In the genomic region with DNA sequence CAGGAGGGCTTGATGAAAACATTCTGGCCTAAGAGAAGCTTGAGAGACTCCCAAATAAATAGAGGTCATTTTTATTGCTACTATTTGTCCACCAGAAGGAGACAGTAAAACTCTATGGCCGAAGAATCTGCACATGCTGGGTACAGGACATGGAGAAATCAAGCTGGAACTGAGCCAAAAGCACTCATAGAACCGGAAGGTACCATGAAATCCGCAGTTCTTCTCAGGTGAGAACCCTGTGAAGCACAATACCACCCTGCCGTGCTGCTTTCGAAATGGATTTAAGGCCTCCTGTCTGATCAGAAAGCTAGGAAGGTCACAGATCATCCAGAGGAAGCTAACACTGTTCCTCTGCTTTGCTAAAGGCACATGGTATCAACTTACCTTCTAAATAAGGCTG, we compare ENCODE assay signal across 20 mouse cellular contexts. TPM values are rescaled to one million over a fixed set of nuclear protein-coding genes. Genes with fewer than 3 reads are reported as not detected.
A peak's percentile ranks its signal among the peaks of the same experiment; 100 is the strongest.
DNase-seq lines count a peak whose midpoint lies in the region; ATAC-seq and TF ChIP-seq lines count a peak whose summit lies in the region.
"Had no signal": no experiment of that assay in that cellular context is flagged by ENCODE, and none has a peak within 500 bp of the region (broad histone marks: within the 10 kb centered on the region; RNA-seq: fewer than 3 reads in every experiment).

No protein-coding gene starts in this region.

- no peak overlapping the region for H3K4me2 ChIP-seq in midbrain, embryonic 11.5 days
- no peak overlapping the region for H3K4me2 ChIP-seq in midbrain, embryonic 13.5 days (replicated peaks)
- H3K4me2 ChIP-seq in stomach, postnatal 0 days (replicated peaks; ENCODE audit: low read depth) = no peak overlapping the region
- H3K4me2 ChIP-seq: lung, embryonic 15.5 days; midbrain, embryonic 12.5 days had no signal

- TF ChIP-seq EP300 in stomach, postnatal 0 days (optimal IDR thresholded peaks at IDR 0.05) = no peak

- H3K4me3 ChIP-seq in kidney, adult 2 months (ENCODE audit: insufficient read depth, low read depth, low read length) = no peak overlapping the region
- no peak overlapping the region for H3K4me3 ChIP-seq in midbrain, embryonic 11.5 days (ENCODE audit: low read depth, low read length)
- H3K4me3 ChIP-seq in midbrain, embryonic 13.5 days (replicated peaks) = no peak overlapping the region
- no peak overlapping the region for H3K4me3 ChIP-seq in stomach, postnatal 0 days (ENCODE audit: low read depth, low read length)
- H3K4me3 ChIP-seq: left cerebral cortex, adult 2 months; lung, embryonic 15.5 days; midbrain, embryonic 12.5 days had no signal

- H3K36me3 ChIP-seq in kidney, adult 2 months (ENCODE audit: control insufficient read depth, insufficient read depth, low read length) = no peaks in the 10 kb centered on the region
- H3K36me3 ChIP-seq in midbrain, embryonic 11.5 days (ENCODE audit: control insufficient read depth, insufficient read depth, low read length) = no peaks in the 10 kb centered on the region
- H3K36me3 ChIP-seq in midbrain, embryonic 13.5 days = no peaks in the 10 kb centered on the region
- no peaks in the 10 kb centered on the region for H3K36me3 ChIP-seq in stomach, postnatal 0 days (ENCODE audit: control insufficient read depth, insufficient read depth, low read length)
- H3K36me3 ChIP-seq: lung, embryonic 15.5 days; midbrain, embryonic 12.5 days had no signal

- no peak overlapping the region for H3K9ac ChIP-seq in midbrain, embryonic 11.5 days (ENCODE audit: low read length)
- no peak overlapping the region for H3K9ac ChIP-seq in midbrain, embryonic 13.5 days (replicated peaks)
- H3K9ac ChIP-seq in stomach, postnatal 0 days (ENCODE audit: low read length) = no peak overlapping the region
- H3K9ac ChIP-seq: lung, embryonic 15.5 days; midbrain, embryonic 12.5 days had no signal

- H3K9me3 ChIP-seq in midbrain, embryonic 11.5 days (ENCODE audit: control insufficient read depth, low read length) = no peaks in the 10 kb centered on the region
- H3K9me3 ChIP-seq in midbrain, embryonic 13.5 days = no peaks in the 10 kb centered on the region
- H3K9me3 ChIP-seq in stomach, postnatal 0 days (ENCODE audit: control insufficient read depth, low read length) = no peaks in the 10 kb centered on the region
- H3K9me3 ChIP-seq: lung, embryonic 15.5 days; midbrain, embryonic 12.5 days had no signal

- no peak for TF ChIP-seq CTCF in kidney, adult 2 months (conservative IDR thresholded peaks at IDR 0.05; ENCODE audit: insufficient read depth, insufficient read length, low read depth, low read length)
- TF ChIP-seq CTCF in stomach, postnatal 0 days (IDR thresholded peaks at IDR 0.05; ENCODE audit: low read depth) = peak; percentile 20; the same call in 1 of the 2 replicates

- DNase-seq in kidney, adult 2 months = peak; percentile 2
- no peak for DNase-seq in kidney, adult 9 months
- DNase-seq in midbrain, embryonic 11.5 days (ENCODE audit: low spot score, missing footprints) = peak; percentile 44
- DNase-seq in adipocyte (ENCODE audit: low spot score) = peak; percentile 8
- no peak for DNase-seq in stomach, postnatal 0 days (ENCODE audit: low spot score)
- DNase-seq in adrenal gland, adult 8-10 months = no peak
- DNase-seq: adrenal gland, postnatal 36 days; cerebellum, adult 2 months; heart, adult 11 months; right cerebral cortex, adult 18-20 months; spleen, adult 18-20 months; thymus, postnatal 14 days had no signal

- no peak for TF ChIP-seq POLR2A in kidney, adult 2 months (IDR thresholded peaks at IDR 0.05; ENCODE audit: low read depth, low read length)

- H3K27me3 ChIP-seq in kidney, adult 2 months (replicated peaks; ENCODE audit: control insufficient read depth, insufficient read depth, low read length) = no peaks in the 10 kb centered on the region
- H3K27me3 ChIP-seq in midbrain, embryonic 11.5 days (ENCODE audit: control insufficient read depth, insufficient read depth, low read length) = no peaks in the 10 kb centered on the region
- H3K27me3 ChIP-seq in midbrain, embryonic 13.5 days = no peaks in the 10 kb centered on the region
- H3K27me3 ChIP-seq in stomach, postnatal 0 days (ENCODE audit: control insufficient read depth, insufficient read depth, low read length) = no peaks in the 10 kb centered on the region
- H3K27me3 ChIP-seq: lung, embryonic 15.5 days; midbrain, embryonic 12.5 days had no signal

- H3K27ac ChIP-seq in kidney, adult 2 months (ENCODE audit: insufficient read depth, low read depth, low read length) = no peak overlapping the region
- no peak overlapping the region for H3K27ac ChIP-seq in midbrain, embryonic 11.5 days (ENCODE audit: low read depth, low read length)
- no peak overlapping the region for H3K27ac ChIP-seq in midbrain, embryonic 13.5 days
- no peak overlapping the region for H3K27ac ChIP-seq in stomach, postnatal 0 days (replicated peaks)
- H3K27ac ChIP-seq: kidney, postnatal 0 days; left cerebral cortex, adult 2 months; lung, embryonic 15.5 days; midbrain, embryonic 12.5 days had no signal

- 36% methylated on average over 5 of the region's 5 CpGs for WGBS in kidney, adult 2 months
- 79% methylated on average over 5 of the region's 5 CpGs for WGBS in midbrain, embryonic 11.5 days
- 69% methylated on average over 5 of the region's 5 CpGs for WGBS in midbrain, embryonic 13.5 days
- WGBS in stomach, postnatal 0 days = 63% methylated on average over 5 of the region's 5 CpGs

- H3K4me1 ChIP-seq in kidney, adult 2 months (ENCODE audit: control insufficient read depth, insufficient read depth, low read length) = no peaks in the 10 kb centered on the region
- H3K4me1 ChIP-seq in midbrain, embryonic 11.5 days (ENCODE audit: control insufficient read depth, insufficient read depth, low read length) = no peaks in the 10 kb centered on the region; the same call in 1 of the 2 replicates
- H3K4me1 ChIP-seq in midbrain, embryonic 13.5 days (replicated peaks) = peaks cover 26% of the 10 kb centered on the region
- no peaks in the 10 kb centered on the region for H3K4me1 ChIP-seq in stomach, postnatal 0 days (replicated peaks; ENCODE audit: control insufficient read depth, insufficient read depth)
- H3K4me1 ChIP-seq: lung, embryonic 15.5 days; midbrain, embryonic 12.5 days had no signal

- ATAC-seq in midbrain, embryonic 11.5 days (ENCODE audit: low FRiP score) = no peak
- no peak for ATAC-seq in midbrain, embryonic 13.5 days
- ATAC-seq in stomach, postnatal 0 days (ENCODE audit: low FRiP score, low TSS enrichment) = no peak
- ATAC-seq: activated CD4-positive, CD25-positive, alpha-beta regulatory T cell, adult 4 months had no signal

RNA-seq across cellular contexts. Expression of a gene that starts 59.7 kb away (rescaled TPM):
- 0.80 and 0.83 TPM in 2 replicates for polyA plus RNA-seq in kidney, adult 2 months (2012; rRNA removed)
- polyA plus RNA-seq in midbrain, embryonic 11.5 days (2014; fragmentation: Nextera tagmentation; extraction: Ambion mirVana) = 0.68 and 1.1 TPM in 2 replicates
- polyA plus RNA-seq in midbrain, embryonic 13.5 days (2015; fragmentation: Nextera tagmentation; extraction: Ambion mirVana) = 1.9 and 2.8 TPM in 2 replicates
- 0.34 and 0.50 TPM in 2 replicates for polyA plus RNA-seq in stomach, postnatal 0 days (2015; fragmentation: Nextera tagmentation; extraction: Ambion mirVana)
- total RNA-seq in adrenal gland, adult 8-10 months (2022) = 10 to 100 TPM; 20.1 to 43.2 (median 28.4) TPM
- polyA plus RNA-seq: activated CD4-positive, CD25-positive, alpha-beta regulatory T cell, adult 4 months; intestine, embryonic 14.5 days; stomach, embryonic 14.5 days had no signal

Comparison
In these comparisons a context has a peak if more than half of its experiments do, and no peak if none do; other contexts are left out.
1. DNase-seq: peak in kidney, adult 2 months (single experiment), midbrain, embryonic 11.5 days (single experiment) and adipocyte (single experiment); none in kidney, adult 9 months (single experiment), stomach, postnatal 0 days (single experiment) and adrenal gland, adult 8-10 months (single experiment).